Mouse (Mus musculus) liver, embryonic 13.5 days (tissue): ENCODE measurements at regions not wholly inside any gene's neighbourhood (a gene's known extent, or its start where the extent isn't known, plus 50 kb on each side); places are given as distances from the start of the nearest gene placed in this dataset.

Experiments
- ATAC-seq: fragments of 200-750 bp; cut with Nextera tagmentation; 2 replicates; pipeline ENCODE4 v1.8.0; 2017; ENCODE audit warnings: low read depth, mild to moderate bottlenecking, moderate number of reproducible peaks, moderate library complexity
- DNase-seq: peaks from one replicate; pipeline ENCODE4 v3.0.0; 2022
- H3K27ac ChIP-seq: fragments of 300-500 bp; sonication (generic); 2 replicates; pipeline ENCODE4 v1.5.1; 2015; ENCODE audit warnings: moderate library complexity, mild to moderate bottlenecking, inconsistent platforms
- H3K27me3 ChIP-seq: fragments of 300-500 bp; sonication (generic); 2 replicates; pipeline ENCODE4 v1.6.1; 2015; ENCODE audit warnings: mild to moderate bottlenecking, inconsistent platforms
- H3K36me3 ChIP-seq: fragments of 300-500 bp; sonication (generic); 2 replicates; pipeline ENCODE4 v1.6.1; 2015; ENCODE audit warnings: mild to moderate bottlenecking, inconsistent platforms
- H3K4me1 ChIP-seq: fragments of 300-500 bp; sonication (generic); replicated peaks from 2 replicates; pipeline ENCODE4 v1.6.1; 2015; ENCODE audit warnings: inconsistent platforms
- H3K4me2 ChIP-seq: fragments of 300-500 bp; sonication (generic); 2 replicates; pipeline ENCODE4 v1.6.1; 2015; ENCODE audit warnings: inconsistent platforms, mild to moderate bottlenecking, moderate library complexity
- H3K4me3 ChIP-seq: fragments of 300-500 bp; sonication (generic); replicated peaks from 2 replicates; pipeline ENCODE4 v1.5.1; 2015; ENCODE audit warnings: mild to moderate bottlenecking, inconsistent platforms
- H3K9ac ChIP-seq: fragments of 300-500 bp; sonication (generic); 2 replicates; pipeline ENCODE4 v1.6.1; 2015; ENCODE audit warnings: mild to moderate bottlenecking, inconsistent platforms
- H3K9me3 ChIP-seq: fragments of 300-500 bp; sonication (generic); replicated peaks from 2 replicates; pipeline ENCODE4 v1.6.1; 2016; ENCODE audit warnings: inconsistent platforms
- WGBS: fragments of 180-500 bp; shearing (Covaris S2); methylation state at CpG from one replicate; pipeline ENCODE4 v1.1.7; 2015; ENCODE audit not compliant: insufficient replicate concordance; 5-methylcytosine and 5-hydroxymethylcytosine counted together

DNA sequence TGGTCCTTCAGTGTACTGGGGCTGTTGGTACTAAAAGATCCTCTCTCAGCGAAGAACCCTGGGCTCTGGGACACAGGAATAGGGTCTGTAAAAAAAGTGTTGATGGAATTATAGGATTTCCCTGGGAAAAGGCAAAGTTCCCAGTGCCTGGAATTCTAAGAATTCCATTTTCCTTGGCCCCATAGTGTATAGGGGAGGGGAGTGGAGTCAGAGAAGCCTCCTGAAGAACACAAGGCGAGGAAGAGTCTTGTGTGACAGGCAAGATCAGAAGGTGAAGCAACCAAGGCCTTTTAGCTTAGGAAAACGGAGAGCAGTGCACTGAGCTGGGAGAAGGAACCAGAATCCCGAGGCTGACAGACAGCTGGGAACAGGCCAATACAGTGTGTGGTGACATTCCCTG lies 212.1 kb downstream of the Cdca7 start:
- Histone ChIP-seq H3K36me3 (no peaks in the 10 kb centered on the region), H3K9me3 (no peaks in the 10 kb centered on the region), H3K4me2 (no peak overlapping the region), H3K9ac (no peak overlapping the region), H3K27ac (no peak overlapping the region), H3K4me3 (no peak overlapping the region), H3K27me3 (no peaks in the 10 kb centered on the region), H3K4me1 (no peaks in the 10 kb centered on the region)
- ATAC-seq (no peak), DNase-seq (no peak)
- WGBS: 51% methylated on average over 4 of the region's 4 CpGs

DNA sequence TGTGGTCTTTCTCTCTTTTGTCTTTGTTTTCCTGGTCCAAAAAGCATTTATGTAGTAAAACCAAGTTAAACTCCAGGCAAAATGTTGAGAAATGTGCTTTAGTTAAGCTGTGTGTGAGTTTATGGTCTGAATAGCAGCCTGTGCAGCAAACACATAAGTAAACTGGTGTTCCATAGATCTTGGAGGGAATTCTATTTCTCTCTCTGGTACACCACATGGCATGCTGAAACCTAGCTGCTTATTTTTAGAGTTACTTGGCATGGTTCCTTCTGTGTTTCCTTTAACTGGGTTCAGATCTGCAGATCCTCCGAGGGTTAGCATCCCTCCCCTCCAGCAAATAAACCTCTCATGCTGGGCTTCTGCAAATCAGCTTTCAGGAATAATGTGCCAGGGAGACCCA lies 225.1 kb downstream of the Cdca7 start:
- WGBS: 68% methylated on average over 1 of the region's 1 CpGs
- H3K4me3 ChIP-seq: no peak overlapping the region
- H3K4me1 ChIP-seq: no peaks in the 10 kb centered on the region
- ATAC-seq (no peak), DNase-seq (no peak)
- H3K4me2 ChIP-seq: no peak overlapping the region
- no peaks in the 10 kb centered on the region for H3K27me3 ChIP-seq
- H3K9me3 ChIP-seq: no peaks in the 10 kb centered on the region
- no peak overlapping the region for H3K9ac ChIP-seq
- H3K27ac ChIP-seq: no peak overlapping the region
- H3K36me3 ChIP-seq: no peaks in the 10 kb centered on the region

DNA sequence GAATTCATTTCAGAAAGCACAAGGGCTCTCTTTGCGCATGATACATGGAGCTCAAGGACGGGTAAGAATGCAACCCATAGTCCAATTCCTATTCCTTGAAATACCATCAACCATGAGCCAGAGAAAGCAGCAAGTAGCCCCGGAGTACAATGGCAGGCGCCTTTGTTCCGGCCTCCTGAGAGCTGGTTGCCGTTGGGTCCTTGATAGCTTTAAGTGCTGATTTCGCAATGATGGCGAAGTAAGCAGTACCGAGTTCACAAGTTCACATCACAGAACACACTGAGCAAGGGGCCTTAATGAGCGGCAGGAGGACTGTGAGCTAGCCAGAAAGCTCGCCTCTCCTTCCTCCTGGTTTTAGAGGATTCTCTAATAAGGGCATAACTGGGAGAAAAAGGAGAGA lies 227.3 kb downstream of the Cdca7 start:
- H3K36me3 ChIP-seq: no peaks in the 10 kb centered on the region
- DNase-seq: no peak
- WGBS: 59% methylated on average over 11 of the region's 11 CpGs

DNA sequence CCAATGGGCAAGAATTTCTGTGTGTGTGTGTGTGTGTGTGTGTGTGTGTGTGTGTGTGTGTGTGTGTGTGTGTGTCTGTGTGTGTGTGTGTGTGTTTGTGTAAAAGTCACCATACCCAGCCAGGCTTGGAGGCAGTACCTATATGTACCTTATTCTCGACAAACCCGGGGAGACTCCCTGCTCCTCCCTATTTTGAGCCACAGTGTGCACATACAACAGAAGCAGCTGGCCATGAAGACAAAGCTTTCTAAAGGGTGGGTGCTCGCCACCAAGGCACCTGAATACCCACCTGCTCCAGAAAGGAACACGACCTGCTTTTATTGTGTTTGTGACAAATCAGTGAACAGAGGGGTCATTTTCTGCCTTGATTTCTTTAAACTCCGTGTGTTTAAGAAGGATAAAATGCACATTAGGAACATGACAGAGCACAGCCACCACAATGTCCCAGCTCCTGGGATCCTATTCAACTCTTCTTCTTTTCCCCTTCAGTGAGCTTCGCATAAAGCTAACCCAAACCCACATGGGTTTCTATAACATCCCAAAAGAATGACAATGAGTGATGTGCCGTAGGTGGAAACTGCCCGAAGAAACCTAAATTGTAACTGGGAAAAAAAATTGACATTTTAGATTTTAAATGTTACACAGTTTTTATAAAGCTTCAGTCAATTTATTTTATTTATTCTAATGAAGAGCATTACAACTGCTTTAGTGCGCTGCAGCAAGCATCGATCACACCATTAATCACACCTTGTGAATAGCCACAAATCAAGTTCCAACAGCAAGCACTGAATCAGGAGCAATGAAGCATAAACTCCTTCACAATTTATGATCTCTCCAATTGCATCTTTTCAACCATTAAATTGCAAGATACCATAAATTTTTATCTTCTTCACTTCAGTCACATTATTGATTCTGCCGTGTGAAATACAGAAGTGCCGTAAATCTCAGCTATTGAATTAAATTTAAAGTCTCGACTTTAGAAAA lies 232.0 kb downstream of the Cdca7 start:
- Histone ChIP-seq H3K4me2 (no peak overlapping the region), H3K27ac (no peak overlapping the region), H3K9me3 (no peaks in the 10 kb centered on the region), H3K9ac (no peak overlapping the region), H3K4me3 (no peak overlapping the region), H3K4me1 (no peaks in the 10 kb centered on the region), H3K27me3 (no peaks in the 10 kb centered on the region), H3K36me3 (no peaks in the 10 kb centered on the region)
- ATAC-seq (no peak), DNase-seq (no peak)
- WGBS: 71% methylated on average over 13 of the region's 13 CpGs

More for the DNA sequence above, 227.3 kb downstream of the Cdca7 start:
- no peak for ATAC-seq
- no peaks in the 10 kb centered on the region for H3K27me3 ChIP-seq
- H3K9me3 ChIP-seq: no peaks in the 10 kb centered on the region
- H3K4me1 ChIP-seq: no peaks in the 10 kb centered on the region
- H3K4me3 ChIP-seq: no peak overlapping the region
- H3K27ac ChIP-seq: no peak overlapping the region
- H3K9ac ChIP-seq: no peak overlapping the region
- no peak overlapping the region for H3K4me2 ChIP-seq

DNA sequence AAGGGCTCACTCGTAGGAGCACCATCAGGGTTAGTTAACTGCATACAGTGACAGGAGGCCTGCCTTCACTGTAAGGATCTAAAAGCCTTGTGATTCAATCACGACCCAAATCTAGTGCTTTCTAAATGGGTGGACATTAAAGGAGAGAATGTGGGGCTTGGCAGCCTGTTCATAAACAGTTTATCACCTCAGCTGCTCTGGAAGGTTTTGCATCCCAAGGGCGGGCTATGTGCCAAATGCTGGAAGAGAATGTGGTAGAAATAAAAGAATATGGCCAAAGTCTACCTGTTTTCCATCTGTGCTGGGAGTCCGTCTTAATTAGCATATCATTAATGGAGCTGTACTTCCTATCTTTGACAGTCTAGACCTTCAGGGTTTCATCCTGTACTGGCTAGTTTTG lies 241.0 kb downstream of the Cdca7 start:
- Histone ChIP-seq H3K36me3 (no peaks in the 10 kb centered on the region), H3K9me3 (no peaks in the 10 kb centered on the region), H3K9ac (no peak overlapping the region), H3K4me2 (no peak overlapping the region), H3K4me1 (no peaks in the 10 kb centered on the region), H3K27ac (no peak overlapping the region), H3K27me3 (no peaks in the 10 kb centered on the region), H3K4me3 (no peak overlapping the region)
- no peak for DNase-seq
- 59% methylated on average over 4 of the region's 4 CpGs for WGBS
- no peak for ATAC-seq

DNA sequence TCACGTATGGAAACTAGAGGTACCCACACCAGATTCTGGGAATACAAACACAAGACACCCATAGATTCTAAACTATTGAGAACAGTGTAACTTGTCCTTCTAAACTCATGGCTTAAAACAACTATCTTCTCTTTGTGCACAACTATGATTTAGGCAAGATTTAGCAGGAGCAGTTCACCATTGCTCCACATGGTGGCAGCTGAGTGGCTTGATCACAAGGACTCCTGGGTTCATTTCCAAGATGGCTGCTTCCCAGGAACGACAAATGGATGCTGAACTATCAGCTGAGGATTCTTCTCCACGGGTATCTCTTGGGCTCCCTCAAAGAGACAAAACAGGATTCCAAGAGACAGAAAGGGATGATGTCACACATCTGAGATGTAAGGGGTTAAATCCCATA lies 251.5 kb downstream of the Sp3 start:
- H3K4me1 ChIP-seq: no peaks in the 10 kb centered on the region
- WGBS: 37% methylated on average over 3 of the region's 3 CpGs
- DNase-seq: peak; percentile 8
- no peak overlapping the region for H3K4me3 ChIP-seq
- H3K9ac ChIP-seq: no peak overlapping the region
- no peaks in the 10 kb centered on the region for H3K27me3 ChIP-seq
- no peaks in the 10 kb centered on the region for H3K36me3 ChIP-seq
- no peak overlapping the region for H3K4me2 ChIP-seq
- ATAC-seq: no peak
- no peak overlapping the region for H3K27ac ChIP-seq
- H3K9me3 ChIP-seq: no peaks in the 10 kb centered on the region

DNA sequence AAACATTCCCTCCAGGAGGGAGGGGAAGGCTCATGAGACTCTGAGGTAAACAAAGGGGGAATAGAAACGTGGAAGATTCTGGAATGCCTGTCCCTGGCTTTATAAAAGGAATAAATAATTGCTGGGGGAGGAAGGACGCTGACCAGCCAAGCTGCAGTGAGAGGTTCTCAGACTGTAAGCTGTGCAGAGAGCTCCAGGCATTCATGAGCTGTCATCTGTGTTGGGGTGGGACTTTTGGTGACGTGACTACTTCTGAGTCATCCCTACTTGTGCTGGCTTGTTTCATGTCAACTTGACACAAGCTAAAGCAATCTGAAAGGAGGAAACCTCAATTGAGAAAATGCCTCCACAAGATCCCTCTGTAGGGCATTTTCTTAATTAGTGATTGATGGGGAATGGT lies 246.9 kb downstream of the Sp3 start:
- Histone ChIP-seq H3K9me3 (no peaks in the 10 kb centered on the region), H3K27me3 (no peaks in the 10 kb centered on the region), H3K4me3 (no peak overlapping the region), H3K4me2 (no peak overlapping the region), H3K27ac (no peak overlapping the region), H3K36me3 (no peaks in the 10 kb centered on the region), H3K9ac (no peak overlapping the region), H3K4me1 (no peaks in the 10 kb centered on the region)
- ATAC-seq (no peak), DNase-seq (no peak)
- 43% methylated on average over 3 of the region's 3 CpGs for WGBS

DNA sequence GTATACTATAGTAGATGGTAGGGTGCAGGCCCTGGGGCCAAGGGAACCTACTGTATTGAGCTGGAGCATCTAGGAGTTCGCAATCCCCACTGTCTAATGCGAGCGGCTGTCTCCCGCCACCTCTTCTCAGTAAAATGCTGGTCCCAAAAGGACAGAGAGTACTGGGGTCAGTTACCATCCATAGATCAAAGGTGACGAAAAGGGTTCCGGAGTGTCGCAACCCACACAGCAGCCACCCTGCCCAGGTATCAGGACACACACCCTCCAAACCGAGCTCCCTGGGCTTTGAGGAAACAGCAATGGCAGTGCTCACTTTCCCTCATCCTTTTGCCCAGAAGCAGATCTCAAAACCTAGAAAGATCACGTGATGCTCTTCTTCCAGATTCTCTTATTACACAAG lies 245.2 kb downstream of the Sp3 start:
- 66% methylated on average over 9 of the region's 9 CpGs for WGBS
- Histone ChIP-seq H3K36me3 (no peaks in the 10 kb centered on the region), H3K9ac (no peak overlapping the region), H3K9me3 (no peaks in the 10 kb centered on the region), H3K27ac (no peak overlapping the region), H3K4me1 (no peaks in the 10 kb centered on the region), H3K4me2 (no peak overlapping the region), H3K4me3 (no peak overlapping the region), H3K27me3 (no peaks in the 10 kb centered on the region)
- no peak for DNase-seq
- ATAC-seq: peak; percentile 58; the same call in 1 of the 2 replicates

DNA sequence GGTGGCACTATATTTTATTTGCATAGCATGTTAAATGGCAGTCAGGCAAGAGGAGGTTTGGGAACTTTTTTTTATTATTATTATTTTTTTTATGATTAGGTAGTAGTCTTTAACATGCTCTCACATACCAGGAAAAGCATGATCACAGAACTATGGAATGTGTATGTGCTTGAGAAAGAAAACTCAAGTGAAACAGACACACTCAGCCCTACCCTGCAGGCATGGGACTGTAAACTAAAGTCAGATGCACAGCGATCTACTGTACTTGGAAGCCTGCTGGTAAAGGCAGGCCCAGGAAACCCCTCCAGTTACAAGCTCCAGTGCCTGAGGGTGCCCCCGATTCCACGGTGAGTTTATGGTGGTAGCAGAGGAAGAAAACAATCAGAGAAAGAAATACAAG lies 243.6 kb downstream of the Sp3 start:
- Histone ChIP-seq H3K9ac (no peak overlapping the region), H3K27me3 (no peaks in the 10 kb centered on the region), H3K4me1 (0 out of 2 replicates have a peak, but pooled peaks cover 3% of the 10 kb centered on the region), H3K27ac (no peak overlapping the region), H3K36me3 (no peaks in the 10 kb centered on the region), H3K9me3 (no peaks in the 10 kb centered on the region), H3K4me2 (no peak overlapping the region), H3K4me3 (no peak overlapping the region)
- no peak for ATAC-seq
- WGBS: 65% methylated on average over 3 of the region's 3 CpGs
- DNase-seq: no peak

DNA sequence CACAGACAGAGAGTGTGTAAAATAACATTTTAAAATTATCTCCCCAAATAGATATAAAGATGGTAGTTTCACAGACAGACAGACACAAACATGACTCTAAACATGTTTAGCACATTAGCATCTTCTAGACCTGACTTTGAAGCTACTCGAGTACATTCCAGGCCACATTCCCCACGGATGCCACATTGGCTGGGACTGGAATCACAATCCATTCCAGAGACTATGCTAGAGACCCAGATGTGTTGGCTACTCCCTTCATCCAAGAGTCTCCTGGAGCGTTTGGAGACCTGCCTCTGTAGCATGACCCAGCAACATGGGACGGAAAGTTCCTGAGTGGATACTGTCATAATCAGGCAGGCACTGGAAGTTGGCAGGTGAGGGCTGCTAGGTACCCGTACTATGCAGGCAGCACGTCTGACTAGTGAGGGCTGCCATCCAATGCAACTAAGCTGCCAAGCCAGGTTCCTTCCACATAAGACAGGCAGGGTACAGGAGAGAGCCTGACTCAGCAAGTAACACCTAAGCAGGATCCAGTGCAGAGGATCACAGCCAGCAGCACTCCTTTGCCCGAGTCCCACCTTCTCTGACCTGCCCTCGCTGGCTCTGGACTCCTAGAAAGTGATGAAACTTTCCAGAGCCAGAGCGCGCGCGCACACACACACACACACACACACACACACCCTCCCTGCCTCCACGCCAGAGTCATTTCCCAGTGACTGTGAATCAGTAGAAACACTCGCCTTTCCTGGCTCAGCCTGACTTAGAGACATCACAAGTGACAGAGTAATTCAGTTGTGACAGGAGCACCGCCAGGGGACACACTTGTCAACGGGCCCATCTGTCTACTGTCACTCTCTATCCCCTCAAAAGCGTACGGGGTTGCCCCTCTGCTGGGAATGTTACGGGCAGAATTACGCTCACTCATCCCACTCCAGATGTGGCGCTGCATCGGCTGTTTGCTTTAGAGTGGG lies 239.6 kb downstream of the Sp3 start:
- H3K9ac ChIP-seq: no peak overlapping the region

DNA sequence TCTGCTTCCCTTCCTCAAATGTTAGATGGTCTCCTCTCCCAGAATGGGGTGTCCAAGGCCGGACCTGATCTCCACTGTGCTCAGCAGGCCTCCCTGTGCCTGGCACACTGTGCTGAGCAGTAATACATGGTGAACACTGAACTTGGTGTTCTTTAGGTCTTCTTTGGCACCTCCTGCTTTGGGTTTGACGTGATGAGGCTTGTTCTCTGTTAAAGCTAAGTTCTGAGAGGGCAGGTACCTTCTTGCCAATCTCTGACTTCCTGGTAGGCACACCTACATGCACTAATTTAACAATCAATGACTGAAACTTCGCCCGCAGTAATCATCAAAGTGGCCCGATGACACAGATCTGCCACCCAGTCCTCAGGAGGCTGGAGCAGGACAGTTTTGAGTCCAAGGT lies 238.5 kb downstream of the Sp3 start:
- WGBS: 60% methylated on average over 5 of the region's 5 CpGs
- Histone ChIP-seq H3K9me3 (no peaks in the 10 kb centered on the region), H3K27ac (no peak overlapping the region), H3K4me3 (no peak overlapping the region), H3K36me3 (no peaks in the 10 kb centered on the region), H3K9ac (no peak overlapping the region), H3K27me3 (no peaks in the 10 kb centered on the region), H3K4me2 (no peak overlapping the region), H3K4me1 (0 out of 2 replicates have a peak, but pooled peaks cover 3% of the 10 kb centered on the region)
- no peak for ATAC-seq
- DNase-seq: no peak

More for the DNA sequence above, 239.6 kb downstream of the Sp3 start:
- ATAC-seq (no peak), DNase-seq (no peak)
- Histone ChIP-seq H3K9me3 (no peaks in the 10 kb centered on the region), H3K36me3 (no peaks in the 10 kb centered on the region), H3K27ac (no peak overlapping the region), H3K4me3 (no peak overlapping the region), H3K27me3 (no peaks in the 10 kb centered on the region), H3K4me1 (0 out of 2 replicates have a peak, but pooled peaks cover 3% of the 10 kb centered on the region), H3K4me2 (peak overlapping the region; percentile 23; the same call in 1 of the 2 replicates)
- 57% methylated on average over 22 of the region's 22 CpGs for WGBS
